Mouse (Mus musculus) kidney, postnatal 10 days (tissue): ENCODE results near the gene Rrp7a.
A peak's percentile ranks its signal among the peaks of the same experiment; 100 is the strongest.

Source experiments
- DNase-seq: peaks from one replicate; pipeline ENCODE4 v3.0.0; 2021; ENCODE audit warnings: mixed read lengths

Rrp7a gene

GRCm38 (mm10) chr15:83111290-83111689 lies 11.3 kb downstream of the Rrp7a start:
- no peak for DNase-seq

DNA sequence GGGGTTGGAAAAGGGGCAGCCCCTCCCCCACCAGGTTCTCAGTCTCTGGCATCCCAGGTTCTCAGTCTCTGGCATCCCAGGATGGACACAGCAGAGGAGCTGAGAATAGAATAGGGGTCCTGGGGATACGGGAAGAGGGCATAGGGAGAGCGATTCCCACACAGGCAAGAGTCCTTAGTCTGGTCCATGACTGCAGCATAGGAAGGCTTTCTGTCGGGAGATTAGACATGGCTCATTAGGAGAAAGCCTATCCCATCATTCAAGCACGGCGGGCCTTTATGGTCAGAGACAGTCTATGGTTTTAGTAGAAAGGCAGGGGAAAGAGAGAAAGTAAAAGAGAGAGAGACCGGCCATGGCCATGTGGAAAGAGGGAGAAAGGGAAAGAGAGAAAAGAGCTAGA lies 14.8 kb downstream of the Rrp7a start:
- DNase-seq, result no peak

DNA sequence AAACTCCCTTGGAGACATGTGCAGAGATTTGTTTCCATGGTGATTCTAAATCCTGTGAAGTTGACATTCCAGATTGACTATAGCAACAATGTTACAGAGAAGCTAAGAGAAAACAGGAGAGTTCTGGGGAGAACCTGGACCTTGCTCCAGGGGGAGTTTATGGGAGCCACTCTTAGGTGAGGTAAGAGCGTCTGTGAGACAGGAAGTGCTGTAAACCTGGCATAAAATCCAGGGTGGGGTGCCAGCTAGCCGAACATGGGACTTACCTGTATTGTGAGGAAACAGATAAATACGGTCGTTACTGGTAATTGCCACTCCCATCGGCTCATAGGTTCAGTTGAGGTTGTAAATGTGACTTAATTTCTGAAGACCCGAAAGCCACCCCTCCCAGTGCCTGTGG lies 16.2 kb downstream of the Rrp7a start:
- no peak for DNase-seq

GRCm38 (mm10) chr15:83103111-83103510 lies 19.5 kb downstream of the Rrp7a start:
- DNase-seq, result no peak

GRCm38 (mm10) chr15:83100332-83100662 lies 22.3 kb downstream of the Rrp7a start:
- no peak for DNase-seq

GRCm38 (mm10) chr15:83099533-83100331 lies 22.9 kb downstream of the Rrp7a start:
- DNase-seq, result peak; percentile 97

DNA sequence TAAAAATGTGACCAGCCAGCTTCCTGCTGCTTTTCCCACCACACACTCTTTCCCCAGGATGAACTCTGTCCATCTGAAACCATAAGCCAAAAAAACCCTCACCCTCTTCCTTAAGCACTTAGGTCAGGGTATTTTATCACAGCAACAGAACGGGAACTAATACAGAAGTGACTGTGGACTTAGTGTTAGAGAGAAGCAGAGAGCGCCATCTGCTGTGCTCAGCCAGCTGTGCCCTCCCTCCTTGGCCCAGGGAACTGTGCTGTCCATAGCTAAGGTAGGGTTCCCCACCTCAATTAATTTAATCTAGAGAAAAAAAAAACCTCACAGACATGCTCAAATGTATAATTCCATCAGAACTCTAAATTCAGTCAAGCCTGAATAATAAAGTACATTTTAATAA lies 26.7 kb downstream of the Rrp7a start:
- no peak for DNase-seq

DNA sequence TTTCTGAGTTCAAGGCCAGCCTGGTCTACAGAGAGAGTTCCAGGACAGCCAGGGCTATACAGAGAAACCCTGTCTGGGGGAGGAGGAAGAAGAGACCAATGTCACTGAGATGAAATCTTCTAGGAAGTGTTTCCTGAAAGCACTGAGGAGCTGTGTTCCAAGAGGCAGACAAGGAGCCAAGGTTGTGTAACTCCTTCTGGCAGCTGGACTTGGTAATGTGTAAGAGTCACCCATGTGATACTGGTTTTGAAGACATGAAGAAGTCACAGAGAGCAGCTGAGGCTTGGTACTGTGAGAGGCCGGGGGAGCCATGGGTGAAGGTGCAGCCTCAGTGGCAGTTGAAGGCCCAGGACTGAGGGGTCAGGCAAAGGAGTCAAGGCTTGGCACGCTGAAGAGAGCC lies 28.9 kb downstream of the Rrp7a start:
- no peak for DNase-seq

DNA sequence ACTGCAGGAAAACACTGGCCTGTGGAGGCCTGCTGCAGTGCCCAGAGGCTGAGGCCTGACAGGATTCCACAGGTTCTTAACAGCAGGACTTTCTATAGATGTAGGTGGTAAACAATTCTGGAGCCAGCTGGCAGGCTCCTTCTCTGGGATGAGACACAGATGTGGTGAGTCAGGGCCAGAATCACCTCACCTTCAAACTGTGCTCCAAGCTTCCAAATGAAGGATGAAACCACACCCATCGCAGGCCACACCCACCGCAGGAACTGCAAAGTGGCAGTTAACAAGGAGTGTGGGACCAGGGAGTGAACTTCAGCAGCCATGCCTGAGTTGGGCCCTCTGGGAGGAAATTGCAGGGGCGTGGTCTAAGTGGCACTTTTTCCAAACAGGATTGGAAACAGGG lies 31.7 kb downstream of the Rrp7a start:
- DNase-seq, result no peak

DNA sequence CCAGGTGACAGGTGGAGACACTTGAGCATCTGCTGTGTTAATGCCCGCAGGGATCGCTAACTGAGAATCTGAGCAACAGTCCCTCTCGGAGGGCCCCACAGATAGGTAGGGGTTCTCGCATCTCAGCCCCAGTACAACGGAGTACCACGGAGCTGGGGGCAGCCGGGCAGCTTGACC lies 33.3 kb downstream of the Rrp7a start, which contains the start of gene Serhl:
Gene Serhl, plus strand, starts transcription at position 78 of the 177 bp plus-strand sequence.
- no peak for DNase-seq

DNA sequence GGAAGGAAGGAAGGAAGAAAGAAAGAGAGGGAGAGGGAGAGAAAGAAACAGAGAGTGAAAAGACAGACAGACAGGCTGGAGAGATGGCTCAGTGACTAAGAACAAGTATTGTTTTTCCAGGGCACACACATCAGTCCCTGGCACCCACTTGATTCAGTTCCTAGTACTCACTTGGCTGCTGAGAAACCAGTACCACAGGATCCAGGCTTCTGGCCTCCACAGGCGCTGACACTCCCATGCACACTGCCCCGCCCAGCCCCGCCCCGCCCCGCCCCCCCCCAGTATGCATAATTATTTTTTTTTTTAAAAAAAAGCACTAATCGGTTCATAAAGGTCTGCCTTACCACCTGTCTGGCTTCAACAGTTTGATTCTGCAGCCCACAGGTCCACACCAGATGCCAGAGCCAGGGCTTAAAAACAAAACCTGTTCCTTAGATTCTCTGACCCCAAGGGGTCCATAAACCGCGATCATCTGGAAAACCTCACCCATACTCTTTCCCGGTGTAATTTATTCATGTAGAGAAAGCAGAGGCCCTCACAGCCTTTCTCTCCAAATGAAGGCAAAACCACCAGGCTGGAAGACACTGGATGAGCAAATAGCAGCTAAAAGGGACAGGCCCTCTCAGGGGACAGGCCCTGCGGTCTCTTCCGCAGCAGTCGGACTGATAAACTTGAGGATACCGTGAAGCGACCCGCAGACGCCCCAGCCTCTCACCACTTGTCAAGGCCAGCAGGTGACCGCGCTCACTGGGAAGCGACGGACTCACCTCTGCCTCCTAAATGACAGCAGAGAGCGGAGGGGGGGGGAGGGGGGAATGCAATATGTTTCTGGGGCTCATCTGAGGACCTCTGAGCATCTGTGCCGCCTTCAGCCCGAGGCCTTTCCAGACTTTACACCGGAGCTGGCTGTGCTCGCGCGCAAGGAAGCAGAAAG lies 33.8 kb downstream of the Rrp7a start:
- no peak for DNase-seq

DNA sequence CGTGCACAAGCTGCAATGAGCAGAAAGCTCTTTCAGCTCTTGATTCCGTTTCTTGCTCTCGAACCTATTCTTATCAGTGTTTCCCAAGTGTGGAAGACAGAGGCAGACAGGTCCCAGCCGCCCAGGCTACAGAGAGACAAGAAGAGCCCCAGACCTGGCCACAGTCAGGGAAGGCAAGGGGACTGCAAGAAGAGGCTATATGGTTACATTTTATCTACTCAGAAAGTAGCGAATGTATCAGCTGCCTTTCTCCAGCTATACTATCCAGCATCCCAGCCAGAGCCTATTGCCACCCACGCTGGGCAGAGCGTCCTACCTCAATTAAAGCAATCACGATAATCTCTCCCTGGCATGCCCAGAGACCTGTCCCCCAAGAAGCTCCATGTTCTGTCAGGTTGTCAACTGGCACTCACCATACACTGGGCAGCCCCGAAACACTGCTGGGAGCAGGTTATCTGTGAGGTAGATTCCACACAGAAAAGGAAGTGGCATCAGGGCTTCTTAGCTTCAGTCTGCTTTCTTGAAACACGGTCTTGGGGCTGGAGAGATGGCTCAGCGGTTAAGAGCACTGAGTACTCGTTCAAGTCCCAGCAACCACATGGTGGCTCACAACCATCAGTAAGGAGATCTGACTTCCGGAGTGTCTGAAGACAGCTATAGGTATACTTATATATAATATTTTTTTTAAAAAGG lies 35.8 kb downstream of the Rrp7a start:
- DNase-seq, result no peak

DNA sequence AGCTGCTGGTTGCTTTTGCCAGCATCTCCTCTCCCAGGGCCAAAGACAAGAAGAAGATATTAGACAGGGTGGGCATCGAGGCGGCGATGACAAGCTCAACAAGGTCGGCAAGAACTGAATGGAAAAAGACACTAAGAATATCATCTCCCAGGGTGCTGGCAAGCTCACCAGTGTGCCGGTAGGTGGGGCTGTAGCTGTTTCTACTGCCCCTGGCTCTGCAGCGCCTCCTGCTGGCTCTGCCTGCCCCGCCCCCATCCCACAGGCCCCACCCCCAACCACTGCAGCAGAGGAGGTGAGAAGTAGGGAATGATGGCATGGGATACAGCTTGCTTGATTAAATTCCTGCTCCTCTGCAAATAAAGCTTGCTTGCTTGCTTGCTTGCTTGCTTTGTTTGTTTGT lies 36.7 kb downstream of the Rrp7a start:
- DNase-seq, result peak; percentile 73

- DNase-seq, result peak; percentile 73
These were observed 38.5 kb downstream of the Rrp7a start for GRCm38 (mm10) chr15:83084022-83084640.

GRCm38 (mm10) chr15:83083530-83083929 lies 39.1 kb downstream of the Rrp7a start:
- DNase-seq, result no peak

GRCm38 (mm10) chr15:83075607-83076525 lies 46.7 kb downstream of the Rrp7a start:
- DNase-seq, result no peak

GRCm38 (mm10) chr15:83074179-83074578 lies 48.4 kb downstream of the Rrp7a start:
- DNase-seq, result no peak

- no peak for DNase-seq
These were observed 50.8 kb downstream of the Rrp7a start for GRCm38 (mm10) chr15:83071752-83072151.

DNA sequence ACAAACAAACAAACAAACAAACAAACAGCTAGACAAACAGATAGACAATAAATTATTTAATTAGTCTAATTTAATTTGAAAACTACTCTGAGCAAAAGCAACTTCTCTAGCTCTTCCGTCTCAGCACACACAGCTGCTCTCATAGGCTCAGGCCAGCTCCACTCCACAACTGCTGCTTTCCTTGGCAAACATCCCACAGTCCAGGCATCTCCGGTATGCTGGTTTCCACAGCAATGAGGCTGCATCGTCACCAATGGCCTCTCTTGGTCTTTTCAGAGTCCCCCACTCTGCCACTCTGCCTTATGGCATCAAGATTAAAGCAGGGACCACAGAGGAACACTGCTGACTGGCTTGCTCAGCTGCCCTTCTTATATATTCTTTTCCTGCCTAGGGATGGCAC lies 51.7 kb downstream of the Rrp7a start:
- DNase-seq, result peak; percentile 89

DNA sequence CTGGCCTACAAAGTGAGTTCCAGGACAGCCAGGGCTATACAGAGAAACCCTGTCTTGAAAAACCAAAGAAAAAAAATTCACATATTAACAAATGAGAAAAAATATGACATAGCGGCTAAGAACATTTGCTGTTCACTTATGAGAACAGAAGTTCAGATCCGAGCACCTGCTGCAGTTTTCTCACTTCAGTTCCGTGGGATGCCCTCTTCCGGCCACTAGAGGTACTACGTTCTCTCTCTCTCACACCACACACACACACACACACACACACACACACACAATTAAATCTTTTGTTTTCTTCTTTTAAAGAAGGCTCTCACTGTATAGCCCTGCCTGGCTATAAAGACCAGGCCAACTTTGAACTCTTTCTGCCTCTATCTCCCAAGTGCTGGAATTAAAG lies 54.3 kb downstream of the Rrp7a start:
- no peak for DNase-seq

- DNase-seq, result peak; percentile 69
These were observed 57.1 kb downstream of the Rrp7a start for GRCm38 (mm10) chr15:83065543-83065942.
